Mouse (Mus musculus): Measurements from ENCODE around the gene E2f8.

Gene E2f8

DNA sequence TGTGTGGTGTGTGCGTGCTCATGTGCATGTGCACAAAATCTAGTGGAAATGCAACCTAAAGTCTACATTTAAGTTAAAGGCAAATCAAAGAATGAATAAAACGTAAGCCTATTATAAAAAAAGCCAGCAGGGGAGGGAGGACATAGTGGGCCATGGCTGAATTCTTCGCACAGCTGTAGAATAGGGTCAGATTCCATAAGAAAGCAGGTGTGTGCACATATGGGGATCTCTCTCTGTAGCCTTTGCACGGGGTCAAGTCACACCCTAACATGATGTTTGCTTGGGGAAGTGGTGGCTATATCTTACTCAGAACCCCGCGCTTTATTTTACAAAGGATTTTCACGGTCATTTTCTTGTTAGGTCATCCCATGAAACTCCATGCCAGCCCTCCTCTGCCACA is 11.7 kb upstream of the E2f8 start:
- no peak for DNase-seq (ENCODE audit: low read depth, low spot score)

DNA sequence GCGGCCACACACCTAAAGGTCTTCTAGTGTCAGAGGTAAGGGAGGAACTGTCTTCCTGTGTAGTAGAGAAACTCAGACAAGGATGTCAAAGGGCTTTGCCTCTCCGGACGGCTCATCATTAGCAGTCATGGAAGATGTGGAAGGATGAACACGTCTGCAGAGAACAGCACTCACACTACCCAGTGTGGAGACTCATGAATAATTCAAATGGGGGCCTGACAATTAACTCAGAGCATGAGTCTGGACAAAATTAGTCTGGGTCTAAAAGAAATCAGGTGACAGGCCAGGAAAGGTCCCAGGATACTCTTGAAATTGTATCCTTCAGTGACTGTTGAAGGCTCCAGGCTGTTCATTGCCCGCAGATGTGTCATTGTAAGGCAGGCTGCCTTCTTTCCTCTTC is 9.6 kb upstream of the E2f8 start:
- DNase-seq (ENCODE audit: low read depth, low spot score) = no peak

DNA sequence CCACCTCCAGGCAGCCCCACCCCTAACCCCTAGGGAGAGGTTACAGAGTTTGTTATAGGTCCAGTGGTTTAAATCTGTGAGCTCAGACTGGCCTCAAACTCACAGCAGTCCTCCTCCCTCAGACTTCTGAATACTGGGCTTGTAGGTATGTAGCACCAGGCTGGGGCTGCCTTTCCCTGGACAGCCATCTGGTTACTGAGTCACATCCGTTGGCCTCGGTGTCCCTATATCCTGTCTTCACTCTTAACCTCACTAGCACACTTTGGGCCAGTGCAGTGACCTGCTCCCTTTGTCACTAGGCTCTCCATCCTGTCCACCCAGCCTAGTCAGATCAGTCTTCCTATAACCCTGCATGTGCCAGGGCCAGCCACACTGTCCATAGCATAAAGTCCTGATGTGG is 7.4 kb upstream of the E2f8 start:
- DNase-seq (ENCODE audit: low read depth, low spot score) = no peak

DNA sequence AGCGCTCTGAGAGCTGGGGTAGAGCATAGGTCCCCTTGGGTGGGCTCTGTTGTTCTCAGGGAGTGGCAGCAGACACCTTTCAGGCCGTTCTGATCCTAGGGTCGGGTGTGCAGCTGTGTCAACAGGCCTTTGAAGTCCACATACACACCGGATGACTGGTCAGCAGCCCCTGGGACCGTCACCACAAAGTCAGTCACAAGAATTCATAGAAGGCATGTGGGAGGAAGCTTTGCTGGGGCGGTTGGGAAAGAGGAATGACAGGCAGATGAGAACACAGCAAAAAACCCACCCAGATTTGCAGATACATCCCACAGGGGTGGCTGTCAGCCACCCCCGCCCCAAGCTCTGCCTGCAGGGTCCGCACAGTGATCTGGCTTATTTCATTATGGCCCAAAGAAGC is 6.6 kb upstream of the E2f8 start:
- no peak for DNase-seq (ENCODE audit: low read depth, low spot score)

DNA sequence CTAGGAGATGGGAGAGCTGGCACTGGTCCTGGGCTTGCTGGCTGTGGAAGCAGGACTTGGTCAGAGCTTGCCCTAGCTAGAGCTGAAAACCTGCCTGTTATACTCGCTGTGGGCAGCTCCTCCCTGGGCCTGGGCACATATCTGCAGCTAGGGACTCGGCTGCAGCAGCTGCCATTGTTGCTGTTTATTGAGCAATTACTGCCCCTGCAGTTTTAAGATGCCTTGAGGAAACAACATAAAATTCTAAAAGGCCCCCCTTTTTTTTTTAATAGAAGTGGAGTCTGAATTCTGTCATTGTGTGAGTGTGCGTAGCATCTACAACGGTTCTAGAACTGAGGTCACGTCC is 2.8 kb upstream of the E2f8 start:
- DNase-seq (ENCODE audit: low read depth, low spot score) = no peak

DNA sequence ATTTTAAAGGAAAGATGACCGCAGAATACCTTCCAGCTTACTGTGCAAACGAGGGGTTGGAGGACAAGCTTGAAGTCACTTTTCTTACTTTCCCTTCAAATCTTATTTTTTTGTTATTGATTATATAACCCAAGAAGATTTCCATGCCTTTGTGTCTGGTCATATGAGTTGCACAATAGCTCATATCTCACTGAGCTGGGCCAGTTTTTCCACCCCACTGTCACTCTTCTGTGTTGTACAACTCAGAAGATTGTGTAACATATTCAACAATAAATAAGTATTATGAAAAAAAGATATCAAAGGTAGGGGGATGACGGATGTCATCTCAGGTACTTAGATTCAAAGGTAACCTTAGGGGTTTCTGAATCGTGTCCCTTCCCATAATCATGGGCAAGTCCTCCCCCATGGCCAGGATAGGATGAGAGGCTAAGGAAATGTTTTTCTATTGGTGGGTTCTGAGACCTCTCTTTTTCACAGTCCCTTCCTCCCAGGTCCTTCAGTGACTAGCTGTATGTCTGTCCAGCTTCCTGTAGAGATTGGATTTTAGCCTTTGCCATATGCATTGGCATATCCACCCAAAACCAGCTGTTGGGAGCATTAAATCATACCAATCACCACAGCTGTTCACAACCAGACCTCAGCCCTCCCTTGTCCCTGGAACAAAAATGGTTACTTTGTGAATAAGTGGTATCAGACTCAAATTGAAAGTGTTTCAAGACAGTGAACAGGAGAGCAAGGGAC is 2.3 kb upstream of the E2f8 start:
- no peak for DNase-seq (ENCODE audit: low read depth, low spot score)

DNA sequence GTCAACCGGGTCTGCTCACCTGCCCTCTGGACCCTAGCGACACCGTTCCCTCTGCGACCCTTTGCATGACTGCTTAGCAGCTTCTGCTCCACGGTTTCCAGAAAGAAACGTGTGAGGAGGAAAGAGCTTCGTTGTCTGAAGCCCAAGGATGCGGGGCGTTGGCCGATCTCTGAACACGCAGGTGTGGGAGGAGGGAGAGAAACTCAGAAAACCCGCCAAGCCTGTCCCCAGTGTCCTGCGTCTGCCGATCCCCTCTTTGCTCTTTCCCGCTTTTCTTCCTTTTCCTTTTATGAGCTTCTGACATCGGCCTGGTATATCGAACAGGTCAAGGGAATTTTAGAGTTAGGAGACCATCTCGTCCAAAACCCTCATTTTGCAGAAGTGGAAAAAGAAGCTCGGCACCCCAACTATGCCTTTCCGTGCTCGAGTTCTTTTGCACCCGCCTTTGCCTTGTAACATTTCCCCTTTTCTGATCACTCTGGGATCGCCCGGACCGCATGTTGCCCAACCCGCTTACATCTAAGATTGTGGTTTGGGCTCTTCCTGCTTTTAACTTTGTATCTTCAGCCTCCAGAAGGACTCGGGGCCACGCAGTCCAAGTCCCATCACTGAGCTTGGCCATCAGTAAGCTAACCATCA is 694 bp upstream of the E2f8 start:
- no peak for DNase-seq (ENCODE audit: low read depth, low spot score)

DNA sequence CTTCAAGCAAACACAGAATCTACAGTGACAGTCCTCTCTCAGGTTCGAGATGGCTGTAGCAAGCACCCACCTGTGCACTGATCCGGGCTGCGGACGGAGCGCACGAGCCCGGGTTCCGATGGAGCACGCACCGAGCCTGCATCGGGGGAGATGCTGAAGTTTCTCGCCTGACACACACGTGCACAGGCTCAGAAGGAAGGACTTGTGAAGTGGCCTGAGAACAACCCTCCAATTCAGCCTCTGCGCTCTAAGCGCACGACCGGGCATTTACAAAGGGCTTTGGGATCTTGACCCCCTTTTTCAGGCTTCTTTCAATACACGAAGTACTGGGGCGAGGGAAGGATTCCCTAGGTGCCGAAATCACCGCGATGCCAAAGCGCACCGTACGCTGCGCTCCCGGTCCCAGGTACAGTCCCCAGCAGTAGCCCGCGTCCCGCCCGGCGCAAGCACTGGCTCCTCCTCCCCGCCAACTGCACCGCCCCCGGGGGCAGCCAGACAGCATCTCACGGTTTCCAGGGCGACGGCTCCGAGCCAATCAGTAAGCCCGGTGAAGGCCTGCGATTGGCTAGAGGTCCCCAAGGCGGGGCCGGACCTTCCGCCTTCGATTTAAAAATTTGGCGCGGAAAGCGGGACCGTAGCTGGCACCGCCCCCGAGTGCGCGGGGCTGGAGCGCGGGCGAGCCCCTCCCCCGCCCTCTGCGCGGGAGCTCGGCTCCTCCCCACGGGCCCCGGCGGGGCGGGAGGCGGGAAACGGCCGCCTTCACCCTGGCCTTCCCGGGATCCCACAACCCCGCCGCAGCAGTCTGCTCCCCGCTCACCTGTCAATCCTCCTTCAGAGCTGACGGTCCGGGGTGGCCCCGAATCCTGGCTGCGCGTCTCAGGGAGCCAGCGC is 560 bp downstream of the E2f8 start:
- peak; percentile 96 for DNase-seq (ENCODE audit: low read depth, low spot score)

DNA sequence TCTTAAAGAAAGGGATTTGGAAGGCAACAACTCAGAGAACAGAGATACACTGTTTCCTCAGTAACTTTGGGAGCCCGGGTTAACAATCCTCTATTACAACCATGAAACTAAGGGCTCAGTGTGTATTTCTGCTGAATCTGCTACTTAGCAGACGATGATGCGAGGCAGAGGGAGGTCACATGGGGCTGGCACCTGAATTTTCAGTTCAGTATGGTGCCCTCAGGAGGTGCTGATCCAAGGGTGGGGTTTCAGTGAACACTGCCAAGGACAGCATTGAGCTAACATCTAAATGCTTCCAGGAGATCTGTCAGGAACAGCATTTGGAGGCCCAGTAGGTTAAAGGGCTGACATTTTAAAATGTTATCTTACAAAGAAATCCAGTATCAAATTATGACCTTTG is 1.8 kb downstream of the E2f8 start:
- no peak for DNase-seq (ENCODE audit: low read depth, low spot score)

DNA sequence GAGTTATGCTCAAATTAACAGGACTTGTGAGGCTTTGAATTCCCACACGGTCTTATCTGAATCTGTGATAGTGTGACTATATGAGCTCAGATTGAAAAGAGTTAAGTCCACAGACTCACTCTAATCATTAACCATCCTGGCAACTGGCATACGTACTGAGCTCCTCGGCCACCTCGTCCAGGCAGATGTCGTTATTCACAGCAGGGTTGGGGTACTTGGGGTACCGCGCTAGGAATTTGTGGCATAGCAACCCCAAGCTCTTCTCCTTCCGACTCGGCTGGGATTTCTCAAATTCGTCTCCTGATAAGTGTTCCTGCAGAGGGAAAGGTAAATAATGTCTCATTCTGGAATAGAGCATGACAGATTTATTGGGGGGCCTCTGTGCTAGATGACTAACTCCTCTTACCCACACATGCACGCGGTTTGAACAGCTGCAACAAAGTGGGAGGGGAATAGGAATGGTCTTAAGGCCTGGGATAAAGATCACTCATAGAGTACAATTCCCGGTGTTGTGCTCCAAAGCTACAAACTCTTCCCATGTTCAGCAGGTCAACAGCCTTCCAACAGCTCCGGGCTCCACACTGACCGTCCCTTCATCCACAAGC is 3.5 kb downstream of the E2f8 start:
- DNase-seq (ENCODE audit: low read depth, low spot score) = no peak

DNA sequence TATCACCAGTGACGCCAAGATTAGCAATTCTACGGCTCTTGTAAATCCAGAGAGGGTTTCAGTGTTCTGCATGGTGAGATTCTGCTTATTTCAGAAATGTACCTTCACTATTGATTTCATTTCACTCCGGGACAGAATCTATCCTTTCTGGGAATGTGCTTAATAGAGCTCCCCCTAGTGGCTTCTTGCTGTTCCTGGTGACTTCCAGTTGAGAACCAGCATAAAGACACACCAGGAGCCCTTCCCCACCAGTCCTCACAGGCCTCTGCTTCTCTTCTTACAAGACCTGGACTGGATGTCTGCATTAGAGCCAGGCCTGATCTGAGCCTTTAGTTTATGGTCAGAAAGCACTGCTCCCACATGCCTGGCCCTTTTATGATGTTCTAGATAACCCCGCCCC is 4.9 kb downstream of the E2f8 start:
- peak; percentile 37 for DNase-seq (ENCODE audit: low read depth, low spot score)

DNA sequence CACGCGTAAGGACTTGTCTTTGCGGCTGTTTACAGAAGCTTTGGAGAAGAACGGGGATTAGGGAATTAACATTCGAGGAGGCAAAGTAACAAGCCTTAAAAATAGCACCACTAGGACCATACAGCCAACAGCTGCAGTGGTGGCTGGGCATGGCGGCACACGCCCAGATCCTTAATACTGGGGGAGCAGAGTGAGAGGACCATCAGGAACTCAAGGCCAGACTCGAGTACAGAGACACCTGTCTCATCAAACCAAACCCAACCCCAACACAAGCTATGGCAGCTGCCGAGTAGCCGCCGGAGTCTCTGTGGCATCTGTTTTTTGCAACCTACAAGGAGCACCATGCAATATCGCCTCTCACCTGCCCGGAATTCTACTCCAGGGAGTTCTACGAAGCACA is 6.3 kb downstream of the E2f8 start:
- no peak for DNase-seq (ENCODE audit: low read depth, low spot score)

DNA sequence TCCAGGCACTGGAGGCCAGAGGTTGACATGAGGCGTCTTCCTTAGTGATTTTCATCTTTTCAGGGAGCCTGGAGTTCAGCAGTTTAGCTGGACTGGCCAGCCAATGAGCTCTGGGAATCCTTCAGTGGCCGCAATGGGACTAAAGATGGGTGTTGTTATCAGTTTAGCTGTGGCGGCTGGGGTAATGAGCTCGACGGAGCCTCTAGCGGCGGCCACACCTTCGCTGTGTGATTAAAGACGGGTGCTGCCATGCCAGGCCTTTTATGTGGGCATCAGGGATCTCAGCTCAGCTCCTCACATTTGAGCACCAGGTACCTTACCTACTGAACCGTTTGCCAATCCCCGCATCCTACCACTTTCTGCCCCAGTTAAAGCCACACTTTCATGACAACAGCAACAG is 10.1 kb downstream of the E2f8 start:
- DNase-seq (ENCODE audit: low read depth, low spot score) = no peak

DNA sequence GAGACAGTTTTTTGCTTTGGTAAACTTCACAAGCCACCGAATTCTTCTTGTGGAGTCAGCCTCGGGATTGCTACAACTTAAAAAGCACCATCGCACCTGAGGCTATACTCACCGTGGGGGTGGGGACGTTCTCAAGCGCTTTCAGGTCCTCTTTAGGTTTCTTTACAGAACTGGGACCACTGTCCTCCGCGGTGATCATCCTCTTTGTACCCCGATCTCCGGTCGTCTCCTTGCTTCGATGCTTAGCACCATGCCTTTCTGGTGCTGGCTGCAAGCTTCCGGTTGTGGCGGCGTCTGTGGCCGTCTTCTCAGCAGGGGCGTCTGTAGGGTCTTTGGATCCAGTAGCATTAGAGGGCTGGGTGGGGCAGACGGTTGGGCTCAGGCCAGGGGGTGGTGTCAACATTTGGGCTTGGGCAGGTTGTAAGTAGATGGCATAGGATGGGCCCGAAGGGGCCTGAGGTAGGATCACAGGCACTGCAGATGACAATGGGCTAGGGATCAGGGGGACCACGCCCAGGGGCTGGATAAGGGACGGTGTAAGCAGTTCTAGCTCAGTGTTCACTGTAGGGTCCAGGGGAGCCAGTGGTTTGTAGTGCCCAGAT is 10.7 kb downstream of the E2f8 start:
- DNase-seq (ENCODE audit: low read depth, low spot score) = no peak

DNA sequence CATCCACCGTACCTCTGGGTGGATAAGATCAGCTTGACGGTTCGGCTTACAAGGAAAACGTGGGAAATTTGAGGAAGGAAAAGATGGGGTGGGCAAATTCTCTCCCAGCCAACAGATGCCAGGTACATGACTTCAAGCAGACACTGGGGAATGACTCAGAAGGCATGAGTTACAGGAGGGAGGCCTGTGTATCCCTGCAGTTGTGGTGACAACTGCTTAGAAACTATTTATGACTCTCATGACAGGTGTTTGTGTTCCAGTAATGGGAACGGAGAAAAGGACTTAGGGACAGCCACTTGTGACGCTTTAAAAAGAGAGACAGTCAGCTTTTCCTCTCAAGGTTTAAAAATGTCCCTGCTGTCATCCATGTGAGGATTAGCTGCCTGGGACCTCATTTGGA is 11.3 kb downstream of the E2f8 start:
- DNase-seq (ENCODE audit: low read depth, low spot score) = no peak

DNA sequence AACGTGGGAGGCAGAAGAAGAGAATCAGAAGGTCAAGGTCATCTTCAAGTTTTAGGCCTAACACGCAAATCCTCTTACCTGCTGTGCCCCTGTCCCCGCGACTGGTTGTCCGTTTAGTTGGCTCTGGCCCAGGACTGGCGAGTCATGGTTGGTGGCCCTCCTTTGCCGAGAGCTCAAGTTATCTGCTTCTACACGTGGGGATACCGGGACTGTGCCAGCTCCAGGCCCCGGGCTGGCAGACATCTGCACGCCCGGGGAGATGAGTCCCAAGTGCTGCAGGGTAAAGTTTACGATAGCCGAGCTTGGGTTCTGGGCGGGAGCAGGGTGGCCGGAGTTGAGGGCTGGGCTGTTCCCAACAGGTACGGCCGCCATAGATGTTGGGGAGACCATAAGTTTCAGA is 13.8 kb downstream of the E2f8 start:
- no peak for DNase-seq (ENCODE audit: low read depth, low spot score)

DNA sequence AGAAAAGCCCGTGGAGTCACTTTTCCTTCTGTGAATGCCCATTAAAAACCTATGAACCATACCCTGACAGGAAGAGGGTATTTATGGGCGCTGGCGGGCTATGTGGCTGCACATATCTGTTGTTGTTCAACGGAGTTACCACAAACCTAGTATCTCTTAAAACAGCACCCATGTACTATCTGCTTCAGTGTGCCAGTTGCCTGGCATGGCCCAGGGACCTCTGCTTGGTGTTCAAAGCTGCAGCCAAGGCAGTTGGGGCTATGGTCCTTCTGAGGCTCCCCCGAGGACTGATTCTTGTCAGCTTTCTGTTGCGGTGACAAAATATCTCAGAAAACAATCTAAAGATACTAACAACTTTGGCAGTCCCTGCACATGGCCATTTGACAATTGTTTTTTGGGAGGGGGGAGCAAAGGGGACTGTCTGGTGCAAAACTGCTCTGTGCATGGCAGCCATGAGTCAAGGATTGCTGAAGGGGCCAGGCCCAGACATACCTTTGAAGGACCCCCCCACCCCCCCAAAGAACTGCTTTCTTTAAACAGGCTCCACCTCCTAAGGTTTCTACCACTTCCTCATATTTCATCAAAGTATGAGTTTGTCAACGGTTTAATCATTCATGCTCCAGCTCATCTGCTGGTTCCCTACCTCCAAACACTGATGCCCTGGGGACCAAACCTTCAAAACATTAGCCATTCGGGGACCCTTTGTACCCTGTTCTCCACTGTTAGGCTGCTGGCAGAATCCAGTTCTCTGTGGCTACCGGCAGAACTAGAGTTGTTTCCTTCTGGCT is 16.5 kb downstream of the E2f8 start:
- DNase-seq (ENCODE audit: low read depth, low spot score) = no peak

DNA sequence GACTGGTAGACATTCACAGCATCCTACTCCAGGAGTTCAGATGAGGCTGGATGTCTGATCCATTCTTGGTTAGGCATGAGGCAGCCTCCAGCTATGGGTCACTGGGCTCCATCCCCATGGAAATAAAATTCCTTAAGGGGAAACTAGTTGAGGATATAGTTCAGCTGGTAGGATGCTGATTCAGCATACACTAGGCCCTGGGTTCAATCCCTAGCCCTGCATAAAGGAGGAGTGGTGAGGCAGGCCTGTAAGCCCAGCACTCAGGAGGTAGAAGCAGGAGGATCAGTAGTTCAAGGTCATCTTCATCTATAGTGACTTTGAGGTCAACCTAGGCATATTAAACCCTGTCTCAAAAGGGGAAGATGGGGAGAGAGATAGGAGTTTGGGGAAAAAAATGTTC is 17.2 kb downstream of the E2f8 start:
- DNase-seq (ENCODE audit: low read depth, low spot score) = no peak

DNA sequence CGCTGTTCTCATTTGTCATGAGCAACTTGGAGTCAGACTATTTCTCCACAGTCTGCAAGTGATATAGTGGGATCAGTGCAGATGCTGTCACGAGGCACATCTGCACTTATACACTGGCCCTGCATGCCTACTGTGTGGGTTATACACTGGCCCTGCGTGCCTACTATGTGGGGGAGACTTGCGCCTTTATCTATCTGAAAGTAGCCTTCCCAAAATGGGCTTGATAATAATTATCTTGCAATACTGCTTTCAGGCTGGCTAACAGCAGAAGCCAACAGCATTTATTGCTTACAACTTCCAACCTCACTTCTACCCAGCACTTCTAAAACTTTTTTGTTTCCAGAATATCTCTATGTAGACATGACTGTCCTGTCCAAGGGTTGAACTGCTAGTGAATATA is 19.6 kb downstream of the E2f8 start:
- no peak for DNase-seq (ENCODE audit: low read depth, low spot score)

DNA sequence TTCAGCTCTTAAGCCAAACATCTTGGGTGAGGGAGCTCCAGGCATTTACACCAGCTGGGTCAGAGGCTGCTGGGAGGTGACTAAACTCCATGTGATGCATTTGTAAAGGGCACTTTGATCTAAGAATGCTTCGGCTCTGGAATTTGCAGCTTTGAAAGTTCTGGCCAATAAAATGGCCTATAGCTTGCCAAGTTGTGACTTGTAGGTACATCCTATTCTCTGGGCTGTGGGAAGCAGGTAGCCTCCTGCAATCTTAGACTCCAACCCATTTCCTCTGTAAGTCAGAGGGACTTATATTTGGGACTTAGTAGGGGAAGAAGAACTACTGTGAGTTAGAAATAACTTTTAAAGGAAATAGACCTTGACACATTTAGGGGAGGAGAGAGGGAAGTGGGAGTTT is 20.4 kb downstream of the E2f8 start:
- DNase-seq (ENCODE audit: low read depth, low spot score) = no peak

DNA sequence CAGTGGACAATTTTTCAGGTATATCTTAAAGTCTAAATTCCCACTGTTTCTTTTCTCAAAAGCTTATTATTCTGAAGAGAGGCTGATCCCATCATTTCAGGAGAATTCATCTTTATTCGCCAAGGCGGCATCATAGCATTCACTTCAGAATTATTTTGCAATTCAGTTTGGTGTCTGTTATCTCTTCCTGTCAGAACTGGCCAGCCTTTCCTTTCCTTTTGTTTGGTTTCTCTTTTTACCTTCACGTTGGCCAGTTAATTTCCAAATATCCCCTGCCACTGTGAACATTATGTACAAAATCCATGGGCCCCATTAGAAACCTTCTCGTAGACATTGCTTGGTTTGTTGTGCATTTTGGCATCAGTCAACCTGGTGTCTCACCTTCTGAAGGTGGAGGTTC is 22.0 kb downstream of the E2f8 start:
- no peak for DNase-seq (ENCODE audit: low read depth, low spot score)

All from embryo, embryonic 11.5 days (tissue).